Mouse (Mus musculus): ENCODE measurements around the gene Ndufa11.
A peak's percentile ranks its signal among the peaks of the same experiment; 100 is the strongest.

Ndufa11 gene

GRCm38 (mm10) chr17:56761991-56762410 is 44.4 kb downstream of the Ndufa11 start:
- peak; percentile 94 for DNase-seq

DNA sequence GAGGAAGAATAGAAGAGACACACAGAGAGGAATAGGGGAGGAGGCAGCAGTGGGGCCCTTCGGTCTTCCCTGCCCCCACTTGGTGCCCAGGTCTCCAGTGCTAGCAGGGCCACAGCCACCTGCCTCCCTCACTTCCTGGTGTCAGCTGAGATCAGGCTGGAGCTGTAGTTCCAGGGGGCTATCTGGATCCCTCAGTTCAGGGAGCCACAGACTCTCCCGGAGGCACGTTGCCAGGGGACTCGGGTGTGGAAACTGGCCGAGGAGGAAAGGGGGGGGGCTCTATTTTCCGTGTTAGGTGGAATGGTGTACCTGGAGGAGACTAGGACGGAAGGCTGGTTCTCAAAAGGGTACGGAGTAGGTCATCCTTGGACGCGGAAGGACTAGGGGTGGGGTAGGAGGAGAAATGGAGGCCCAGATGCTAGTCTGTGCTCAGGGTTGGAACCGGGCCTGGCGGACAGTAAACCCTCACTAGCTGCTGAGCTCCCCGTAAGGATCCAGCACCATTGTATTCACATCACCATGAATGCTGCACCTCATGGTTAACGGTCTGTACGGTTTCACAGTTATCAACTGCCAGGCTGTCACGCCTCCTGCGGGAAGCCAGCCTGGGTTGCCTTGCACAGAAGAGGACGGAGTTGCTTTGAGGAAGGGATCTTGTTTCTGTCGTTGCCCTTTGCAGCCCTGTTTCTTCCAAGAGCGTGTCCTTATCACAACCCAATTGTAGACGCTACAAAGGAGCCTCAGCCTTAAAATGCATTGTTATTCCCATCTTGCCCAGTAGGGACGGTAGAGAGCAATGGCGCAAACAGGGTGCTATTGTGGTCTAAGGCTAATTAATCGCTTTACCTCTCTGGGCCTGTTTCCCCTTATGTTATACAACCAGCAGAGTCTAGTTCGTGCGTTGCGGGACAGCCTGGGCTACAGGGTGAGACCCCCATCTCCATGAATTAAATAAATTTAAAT is 45.5 kb downstream of the Ndufa11 start:
- DNase-seq, result peak; percentile 80

- DNase-seq, result no peak
Measured at GRCm38 (mm10) chr17:56763741-56764250, 46.2 kb downstream of the Ndufa11 start.

- DNase-seq, result peak; percentile 94
Measured at GRCm38 (mm10) chr17:56764474-56765354, 47.1 kb downstream of the Ndufa11 start, which contains the start of gene Dus3l. Gene Dus3l, plus strand, starts transcription at chr17:56764757.

GRCm38 (mm10) chr17:56765431-56765830 is 47.9 kb downstream of the Ndufa11 start:
- no peak for DNase-seq

- DNase-seq, result no peak
Measured at GRCm38 (mm10) chr17:56766631-56767405, 49.3 kb downstream of the Ndufa11 start.

- no peak for DNase-seq
Measured at GRCm38 (mm10) chr17:56767531-56768135, 50.1 kb downstream of the Ndufa11 start.

DNA sequence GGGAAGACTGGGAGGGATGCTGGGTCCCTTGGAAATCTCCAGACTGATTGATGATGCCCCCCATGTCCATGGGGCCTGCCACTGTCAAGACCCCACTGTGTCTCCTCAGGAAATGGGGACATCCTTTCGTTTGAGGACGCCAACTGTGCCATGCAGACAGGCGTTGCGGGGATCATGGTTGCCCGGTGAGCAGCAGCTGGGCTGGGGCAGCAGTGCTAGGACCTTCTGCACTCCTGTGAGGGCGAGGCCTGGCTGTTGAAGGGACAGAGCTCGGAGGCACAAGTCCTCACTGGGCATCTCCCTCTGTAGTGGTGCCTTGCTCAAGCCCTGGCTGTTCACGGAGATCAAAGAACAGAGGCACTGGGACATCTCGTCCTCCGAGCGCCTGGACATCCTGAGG is 51.4 kb downstream of the Ndufa11 start:
- DNase-seq, result no peak

DNA sequence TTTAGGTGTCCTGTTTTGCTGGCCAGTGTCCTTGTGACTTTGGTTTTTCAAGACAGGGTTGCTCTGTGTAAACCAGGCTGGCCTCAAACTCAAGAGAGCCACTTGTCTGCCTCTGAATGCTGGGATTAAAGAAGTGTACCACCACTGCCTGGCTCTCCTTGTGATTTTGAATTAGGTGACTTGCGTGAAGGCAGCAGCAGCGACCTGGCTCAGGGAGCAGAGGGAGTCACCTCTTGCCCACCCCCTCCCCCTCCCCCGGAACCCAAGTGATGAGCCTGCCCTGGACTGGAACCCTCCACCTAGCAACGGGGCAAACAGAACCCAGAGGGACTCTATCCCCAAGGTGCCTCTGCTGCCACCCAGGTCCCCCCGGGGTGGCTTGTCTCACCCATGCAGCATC is 52.4 kb downstream of the Ndufa11 start, which contains the start of gene Prr22:
Prr22 (plus strand) TSS at position 301 of the 400 bp plus-strand sequence.
- DNase-seq, result no peak
